Mouse (Mus musculus): ENCODE measurements around the gene Cyp2c69. TPM values are rescaled to one million over a fixed set of nuclear protein-coding genes. Genes with fewer than 3 reads are reported as not detected.
"Not testable (repeated sequence)": the region's sequence is repeated elsewhere in the genome, so short reads cannot be mapped to it uniquely, and the experiment has no call there.

Gene Cyp2c69
- not detected in 2 replicates for polyA plus RNA-seq (2016; fragmentation: Nextera tagmentation; extraction: Ambion mirVana)

DNA sequence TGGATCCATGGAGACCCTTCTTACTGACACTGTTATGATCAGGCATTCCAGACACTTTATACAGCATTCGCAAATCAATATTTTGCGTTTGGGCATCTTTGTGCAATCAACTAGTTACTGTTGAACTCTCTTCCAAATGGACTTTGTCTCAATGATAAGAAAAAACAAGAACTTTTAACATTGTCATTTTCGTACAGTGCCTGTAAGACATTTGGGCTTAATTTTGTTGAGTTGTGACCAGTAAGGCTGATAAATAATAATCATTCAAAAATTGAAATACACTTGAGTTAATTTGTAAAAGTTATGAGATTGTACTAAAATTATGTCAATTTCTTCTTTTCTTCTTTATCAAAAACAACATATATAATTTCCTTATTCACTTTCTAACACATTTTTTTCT is at the start of gene Cyp2c69:
Gene Cyp2c69, minus strand, starts transcription at position 101 of the 400 bp plus-strand sequence.
- not testable (repeated sequence) for ATAC-seq (ENCODE audit: low FRiP score, low read depth); H3K4me3 ChIP-seq; H3K27me3 ChIP-seq; H3K4me2 ChIP-seq (replicated peaks); H3K9ac ChIP-seq (replicated peaks); H3K4me1 ChIP-seq; H3K36me3 ChIP-seq; H3K27ac ChIP-seq (replicated peaks); H3K9me3 ChIP-seq
- 94% methylated on average over 3 of the region's 3 CpGs for WGBS

GRCm38 (mm10) chr19:39935396-39935795 is 48.8 kb upstream of the Cyp2c69 start:
- Histone ChIP-seq H3K9me3 (peaks cover 10% of the 10 kb centered on the region), H3K27me3 (no peaks in the 10 kb centered on the region), H3K9ac (replicated peaks) (no peak overlapping the region), H3K36me3 (no peaks in the 10 kb centered on the region), H3K4me3 (no peak overlapping the region), H3K4me1 (no peaks in the 10 kb centered on the region), H3K4me2 (replicated peaks) (no peak overlapping the region), H3K27ac (replicated peaks) (no peak overlapping the region)
- no peak for ATAC-seq (ENCODE audit: low FRiP score, low read depth)
- WGBS, result 84% methylated on average over 2 of the region's 2 CpGs

DNA sequence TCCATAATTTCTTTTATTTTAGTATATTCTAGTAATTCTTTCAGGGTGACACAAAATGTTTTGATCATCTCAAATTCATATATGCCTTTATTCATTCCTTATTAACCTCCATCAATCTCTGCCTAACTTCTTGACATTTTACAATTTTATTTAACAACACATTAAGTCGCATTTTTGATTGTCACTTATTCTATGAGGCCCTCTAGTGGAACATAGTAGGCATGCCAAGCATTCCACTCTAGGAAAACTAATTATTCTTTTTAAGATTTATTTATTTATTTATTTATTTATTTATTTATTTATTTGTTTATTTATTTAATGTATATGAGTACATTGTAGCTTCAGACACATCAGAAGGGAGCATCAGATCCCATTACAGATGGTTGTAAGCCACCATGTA is 43.4 kb upstream of the Cyp2c69 start:
- no peak for ATAC-seq (ENCODE audit: low FRiP score, low read depth)
- 69% methylated on average over 1 of the region's 1 CpGs for WGBS
- Histone ChIP-seq H3K4me2 (replicated peaks) (no peak overlapping the region), H3K36me3 (no peaks in the 10 kb centered on the region), H3K27me3 (no peaks in the 10 kb centered on the region), H3K27ac (replicated peaks) (no peak overlapping the region), H3K9me3 (peaks cover 10% of the 10 kb centered on the region), H3K9ac (replicated peaks) (no peak overlapping the region), H3K4me3 (no peak overlapping the region), H3K4me1 (no peaks in the 10 kb centered on the region)

DNA sequence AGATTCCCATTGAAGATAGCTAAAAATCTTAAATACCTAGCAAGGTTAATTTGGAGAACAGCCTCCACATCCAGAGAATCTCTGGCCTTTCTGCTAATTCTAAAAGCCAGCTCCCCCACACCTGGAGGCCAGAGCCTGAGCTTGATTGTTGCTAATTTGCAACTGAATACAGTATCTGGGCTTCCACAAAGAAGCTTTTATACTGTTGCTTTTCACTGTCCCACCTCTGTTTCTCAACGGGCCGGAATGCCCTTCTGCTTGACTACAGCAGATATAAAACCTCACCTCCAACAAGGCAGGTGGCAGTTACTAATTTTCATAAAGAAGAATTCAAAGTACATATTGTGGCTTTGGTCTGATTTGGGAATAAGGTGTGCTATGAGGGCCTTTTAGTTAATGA is 15.1 kb upstream of the Cyp2c69 start:
- no peak overlapping the region for H3K27ac ChIP-seq (replicated peaks)
- H3K4me3 ChIP-seq, result no peak overlapping the region
- H3K4me2 ChIP-seq (replicated peaks), result no peak overlapping the region
- no peak overlapping the region for H3K9ac ChIP-seq (replicated peaks)
- ATAC-seq (ENCODE audit: low FRiP score, low read depth), result no peak
- no peaks in the 10 kb centered on the region for H3K27me3 ChIP-seq
- WGBS, result 89% methylated on average over 2 of the region's 2 CpGs
- 0 out of 2 replicates have a peak, but pooled peaks cover 7% of the 10 kb centered on the region for H3K9me3 ChIP-seq
- no peaks in the 10 kb centered on the region for H3K36me3 ChIP-seq
- no peaks in the 10 kb centered on the region for H3K4me1 ChIP-seq

DNA sequence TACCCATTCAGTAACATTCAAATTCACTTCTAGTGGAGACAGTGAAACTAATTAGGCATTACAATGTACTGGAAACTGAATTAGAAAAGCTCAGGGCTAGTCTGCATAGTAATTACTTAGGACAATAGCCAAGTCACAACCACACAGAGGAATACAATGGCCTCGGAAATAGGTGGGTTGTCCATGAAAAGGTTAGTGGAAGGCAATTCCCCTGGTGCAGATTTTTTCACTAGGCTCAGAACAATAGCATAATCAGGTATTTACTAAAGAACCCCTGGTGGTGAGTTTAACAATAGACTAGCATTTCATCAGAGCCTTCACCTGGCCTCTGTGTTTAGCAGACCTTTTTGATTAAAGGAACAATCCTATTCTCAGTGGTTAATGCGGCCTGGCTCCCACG is 3.5 kb upstream of the Cyp2c69 start:
- not testable (repeated sequence) for H3K27ac ChIP-seq (replicated peaks); H3K4me1 ChIP-seq; H3K9ac ChIP-seq (replicated peaks); H3K4me2 ChIP-seq (replicated peaks); ATAC-seq (ENCODE audit: low FRiP score, low read depth); H3K27me3 ChIP-seq; H3K4me3 ChIP-seq; H3K9me3 ChIP-seq; H3K36me3 ChIP-seq
- 73% methylated on average over 3 of the region's 3 CpGs for WGBS

DNA sequence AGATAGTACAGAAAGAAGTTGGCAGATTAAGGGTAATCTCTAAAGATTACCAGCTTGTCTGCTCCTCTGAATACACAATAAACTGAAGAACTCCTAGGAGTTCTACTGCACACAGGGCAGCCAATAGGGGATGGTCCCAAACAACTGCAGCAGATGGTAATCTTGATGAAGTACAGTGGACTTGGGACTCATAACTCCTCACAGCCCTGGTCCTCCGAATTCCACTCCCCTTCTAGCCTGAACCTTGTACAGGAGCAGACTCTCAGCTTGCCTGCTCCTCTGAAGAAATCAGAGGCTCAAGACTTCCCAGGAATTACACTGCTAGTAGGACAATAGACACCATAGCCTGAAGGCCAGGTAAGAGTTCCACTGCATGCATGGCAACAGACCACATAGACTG is 20.5 kb downstream of the Cyp2c69 start:
- H3K9me3 ChIP-seq, result no peaks in the 10 kb centered on the region
- H3K27ac ChIP-seq (replicated peaks), result no peak overlapping the region
- no peak overlapping the region for H3K9ac ChIP-seq (replicated peaks)
- H3K4me1 ChIP-seq, result no peaks in the 10 kb centered on the region
- H3K27me3 ChIP-seq, result no peaks in the 10 kb centered on the region
- H3K4me3 ChIP-seq, result no peak overlapping the region
- no peaks in the 10 kb centered on the region for H3K36me3 ChIP-seq
- WGBS, result 73% methylated on average over 1 of the region's 1 CpGs
- no peak for ATAC-seq (ENCODE audit: low FRiP score, low read depth)
- no peak overlapping the region for H3K4me2 ChIP-seq (replicated peaks)

GRCm38 (mm10) chr19:39820931-39821330 is 65.7 kb downstream of the Cyp2c69 start:
- H3K4me2 ChIP-seq (replicated peaks); ATAC-seq (ENCODE audit: low FRiP score, low read depth); H3K4me3 ChIP-seq; H3K27ac ChIP-seq (replicated peaks); H3K4me1 ChIP-seq; H3K9me3 ChIP-seq; H3K27me3 ChIP-seq; H3K9ac ChIP-seq (replicated peaks); H3K36me3 ChIP-seq: not testable (repeated sequence)
- WGBS, result 84% methylated on average over 2 of the region's 2 CpGs

GRCm38 (mm10) chr19:39816400-39816799 is 70.2 kb downstream of the Cyp2c69 start:
- not testable (repeated sequence) for H3K9ac ChIP-seq (replicated peaks); H3K27ac ChIP-seq (replicated peaks); H3K27me3 ChIP-seq; H3K36me3 ChIP-seq; ATAC-seq (ENCODE audit: low FRiP score, low read depth); H3K4me3 ChIP-seq; H3K4me2 ChIP-seq (replicated peaks); H3K4me1 ChIP-seq; H3K9me3 ChIP-seq
- WGBS, result 94% methylated on average over 1 of the region's 1 CpGs

- ATAC-seq (ENCODE audit: low FRiP score, low read depth); H3K4me2 ChIP-seq (replicated peaks); H3K27me3 ChIP-seq; H3K4me1 ChIP-seq; H3K9me3 ChIP-seq; H3K36me3 ChIP-seq; H3K27ac ChIP-seq (replicated peaks); H3K4me3 ChIP-seq; H3K9ac ChIP-seq (replicated peaks): not testable (repeated sequence)
- 57% methylated on average over 4 of the region's 4 CpGs for WGBS
These were observed 70.6 kb downstream of the Cyp2c69 start for GRCm38 (mm10) chr19:39815991-39816390.

DNA sequence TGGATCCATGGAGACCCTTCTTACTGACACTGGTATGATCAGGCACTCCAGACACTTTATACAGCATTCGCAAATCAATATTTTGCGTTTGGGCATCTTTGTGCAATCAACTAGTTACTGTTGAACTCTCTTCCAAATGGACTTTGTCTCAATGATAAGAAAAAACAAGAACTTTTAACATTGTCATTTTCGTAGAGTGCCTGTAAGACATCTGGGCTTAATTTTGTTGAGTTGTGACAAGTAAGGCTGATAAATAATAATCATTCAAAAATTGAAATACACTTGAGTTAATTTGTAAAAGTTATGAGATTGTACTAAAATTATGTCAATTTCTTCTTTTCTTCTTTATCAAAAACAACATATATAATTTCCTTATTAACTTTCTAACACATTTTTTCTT is 73.9 kb downstream of the Cyp2c69 start, which contains the start of gene Cyp2c40:
Gene Cyp2c40, minus strand, starts transcription at position 101 of the 400 bp plus-strand sequence.
- H3K9ac ChIP-seq (replicated peaks); ATAC-seq (ENCODE audit: low FRiP score, low read depth); H3K36me3 ChIP-seq; H3K4me1 ChIP-seq; H3K4me2 ChIP-seq (replicated peaks); H3K9me3 ChIP-seq; H3K27me3 ChIP-seq; H3K27ac ChIP-seq (replicated peaks); H3K4me3 ChIP-seq: not testable (repeated sequence)
- WGBS, result 92% methylated on average over 3 of the region's 3 CpGs

Other genes with a start within 250 kb of the Cyp2c69 start
- gene Cyp2c67, start 237.7 kb downstream of the Cyp2c69 start, polyA plus RNA-seq (2016; fragmentation: Nextera tagmentation; extraction: Ambion mirVana), result not detected in 2 replicates
- gene Cyp2c68, start 145.7 kb downstream of the Cyp2c69 start, polyA plus RNA-seq (2016; fragmentation: Nextera tagmentation; extraction: Ambion mirVana), result not detected in 2 replicates
- gene Cyp2c40, start 74.0 kb downstream of the Cyp2c69 start, polyA plus RNA-seq (2016; fragmentation: Nextera tagmentation; extraction: Ambion mirVana), result not detected in 2 replicates
- gene Cyp2c37, start 105.6 kb upstream of the Cyp2c69 start, polyA plus RNA-seq (2016; fragmentation: Nextera tagmentation; extraction: Ambion mirVana), result not detected in 2 replicates
- gene Cyp2c54, start 187.0 kb upstream of the Cyp2c69 start, polyA plus RNA-seq (2016; fragmentation: Nextera tagmentation; extraction: Ambion mirVana), result not detected in 2 replicates
- gene Cyp2c50, start 202.9 kb upstream of the Cyp2c69 start, polyA plus RNA-seq (2016; fragmentation: Nextera tagmentation; extraction: Ambion mirVana), result not detected in 2 replicates